Mouse (Mus musculus): ENCODE measurements around the gene Dido1. TPM values are rescaled to one million over a fixed set of nuclear protein-coding genes. Genes with fewer than 3 reads are reported as not detected.
A peak's percentile ranks its signal among the peaks of the same experiment; 100 is the strongest.

The Dido1 gene
- polyA plus RNA-seq, 1 experiment from 2014 or later: 43.6 TPM

DNA sequence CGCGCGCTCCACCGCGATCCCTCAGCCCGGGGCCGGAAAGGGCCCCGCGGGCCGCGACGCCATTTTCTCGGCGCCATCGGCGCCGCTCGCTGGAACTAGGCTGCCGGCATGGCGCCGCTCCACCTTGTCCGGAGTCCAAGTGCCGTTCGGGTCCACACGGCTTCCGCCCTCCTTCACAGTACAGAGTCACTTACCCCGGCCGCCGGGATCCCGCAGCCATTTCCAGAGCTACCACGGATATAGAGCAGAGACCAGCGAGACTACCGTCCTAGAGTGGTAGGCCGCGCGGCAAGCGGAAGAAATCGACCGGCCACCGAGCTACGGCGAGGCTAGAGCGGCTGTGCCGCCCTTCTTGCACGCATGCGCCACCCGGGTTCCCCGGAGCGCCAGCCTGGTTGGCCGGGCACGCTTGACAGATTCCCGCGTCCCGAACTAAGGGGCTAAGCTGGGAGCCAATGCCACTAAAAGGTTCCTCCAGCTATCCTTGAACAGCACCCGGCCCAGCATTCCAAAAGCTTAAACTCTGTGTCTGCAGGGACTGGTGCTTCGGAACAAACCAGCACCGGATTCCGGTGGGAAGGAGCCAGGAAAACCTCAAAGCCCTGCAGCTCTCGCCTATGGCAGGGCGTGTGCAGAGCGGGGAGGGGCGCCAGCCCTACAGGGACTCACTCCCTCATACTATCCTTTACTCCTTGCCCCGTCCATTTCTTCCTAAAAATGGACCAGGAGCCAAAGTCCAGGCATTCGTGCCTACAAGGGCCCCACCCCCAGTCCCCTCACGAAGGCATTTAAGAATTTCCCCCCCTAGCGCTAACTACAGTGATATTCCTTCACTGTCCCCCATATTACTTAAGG lies 7.8 kb downstream of the Dido1 start:
- Histone ChIP-seq H3K27ac (replicated peaks) (peak overlapping the region; percentile 89), H3K4me3 (peak overlapping the region; percentile 93), H3K4me1 (peaks cover 28% of the 10 kb centered on the region), H3K4me2 (replicated peaks) (peak overlapping the region; percentile 97), H3K9me3 (no peaks in the 10 kb centered on the region), H3K27me3 (no peaks in the 10 kb centered on the region), H3K9ac (replicated peaks) (peak overlapping the region; percentile 96), H3K36me3 (no peaks in the 10 kb centered on the region)
- peak; percentile 96 for ATAC-seq (ENCODE audit: low FRiP score, low read depth)
- under 1% methylated on average over 66 of the region's 66 CpGs for WGBS

DNA sequence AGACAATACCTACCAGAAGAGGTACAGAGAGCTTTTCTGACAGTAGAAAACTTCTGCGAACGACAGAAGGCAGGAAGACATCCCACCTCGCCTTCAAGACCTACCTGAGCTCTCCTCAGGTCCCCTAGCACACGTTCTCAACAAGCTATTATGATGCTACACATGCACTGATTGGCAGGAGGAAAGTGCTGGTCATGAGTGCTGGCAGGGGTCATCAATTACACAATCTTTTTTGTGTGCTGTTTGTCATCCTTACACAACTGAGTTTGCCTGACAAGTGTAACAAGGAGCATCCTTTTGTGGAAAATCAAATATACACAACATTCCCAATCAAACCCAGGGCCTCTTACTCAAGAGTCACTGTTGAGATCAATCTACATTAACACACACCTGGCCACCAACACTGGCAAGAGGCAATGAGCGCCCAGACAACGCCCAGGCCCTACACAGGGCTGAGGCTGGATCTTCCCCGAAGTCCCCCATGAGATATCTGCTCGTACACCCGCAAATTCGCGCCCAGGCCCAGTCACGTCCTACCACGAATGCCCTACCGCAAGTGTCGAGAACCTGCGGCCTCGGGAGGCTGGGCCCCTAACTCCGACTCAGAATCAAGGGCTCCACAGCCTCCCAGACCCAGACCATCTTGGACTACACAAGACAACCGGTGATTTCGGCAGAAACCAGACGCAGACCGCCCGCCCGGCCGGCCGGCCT lies 8.6 kb downstream of the Dido1 start:
- no peak; the same call in 1 of the 2 replicates for ATAC-seq (ENCODE audit: low FRiP score, low read depth)
- Histone ChIP-seq H3K4me1 (peaks cover 28% of the 10 kb centered on the region), H3K27ac (replicated peaks) (peak overlapping the region; percentile 89), H3K9me3 (no peaks in the 10 kb centered on the region), H3K4me3 (peak overlapping the region; percentile 93), H3K36me3 (no peaks in the 10 kb centered on the region), H3K9ac (replicated peaks) (peak overlapping the region; percentile 96), H3K27me3 (no peaks in the 10 kb centered on the region), H3K4me2 (replicated peaks) (peak overlapping the region; percentile 97)
- 6% methylated on average over 26 of the region's 26 CpGs for WGBS

DNA sequence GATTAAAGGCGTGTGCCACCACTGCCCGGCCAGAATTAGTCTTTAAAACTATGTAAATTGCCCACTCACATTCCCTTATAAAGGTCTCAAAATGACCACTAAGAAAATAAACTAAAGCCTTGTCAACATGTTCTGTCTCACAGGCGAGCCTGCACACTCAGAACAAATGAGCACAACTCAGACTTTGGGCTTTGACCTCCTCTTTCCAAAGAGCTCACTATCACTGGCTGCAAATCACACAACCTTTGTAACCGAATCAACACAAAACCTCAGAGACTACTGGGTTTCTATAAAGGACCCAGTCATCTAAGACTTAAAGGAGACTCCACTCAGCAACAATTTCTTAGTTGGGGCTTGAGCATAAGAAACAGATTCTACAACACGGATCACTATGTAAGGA lies 9.3 kb downstream of the Dido1 start:
- no peak for ATAC-seq (ENCODE audit: low FRiP score, low read depth)
- Histone ChIP-seq H3K27me3 (no peaks in the 10 kb centered on the region), H3K4me3 (peak overlapping the region; percentile 93), H3K4me2 (replicated peaks) (peak overlapping the region; percentile 97), H3K27ac (replicated peaks) (no peak overlapping the region), H3K9ac (replicated peaks) (peak overlapping the region; percentile 96), H3K9me3 (no peaks in the 10 kb centered on the region), H3K36me3 (no peaks in the 10 kb centered on the region), H3K4me1 (peaks cover 34% of the 10 kb centered on the region)
- WGBS: 80% methylated on average over 5 of the region's 5 CpGs

DNA sequence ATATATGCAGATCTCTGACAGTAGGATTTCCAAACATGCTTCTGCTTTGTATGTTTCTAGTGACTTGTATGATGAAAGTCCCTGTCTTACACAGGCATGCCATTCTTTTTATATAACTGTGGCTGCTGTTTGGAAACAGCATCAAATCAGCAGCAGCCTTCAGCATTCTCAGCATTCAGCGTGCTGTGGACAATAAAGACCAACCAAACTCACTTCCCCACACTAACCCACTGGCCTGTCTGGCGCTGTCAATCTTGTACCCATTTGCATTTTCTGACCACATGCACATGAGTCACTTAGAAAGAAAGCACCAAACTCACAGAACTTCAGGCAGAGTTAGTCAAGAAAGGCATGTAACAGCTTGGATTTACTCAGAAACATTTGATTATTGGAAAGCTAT lies 14.6 kb downstream of the Dido1 start:
- no peak overlapping the region for H3K4me3 ChIP-seq
- peaks cover 28% of the 10 kb centered on the region for H3K4me1 ChIP-seq
- no peak overlapping the region for H3K4me2 ChIP-seq (replicated peaks)
- WGBS: 66% methylated on average over 2 of the region's 2 CpGs
- ATAC-seq (ENCODE audit: low FRiP score, low read depth): no peak
- no peak overlapping the region for H3K27ac ChIP-seq (replicated peaks)
- H3K27me3 ChIP-seq: no peaks in the 10 kb centered on the region
- H3K9me3 ChIP-seq: no peaks in the 10 kb centered on the region
- H3K9ac ChIP-seq (replicated peaks): no peak overlapping the region
- peaks cover 9% of the 10 kb centered on the region for H3K36me3 ChIP-seq

DNA sequence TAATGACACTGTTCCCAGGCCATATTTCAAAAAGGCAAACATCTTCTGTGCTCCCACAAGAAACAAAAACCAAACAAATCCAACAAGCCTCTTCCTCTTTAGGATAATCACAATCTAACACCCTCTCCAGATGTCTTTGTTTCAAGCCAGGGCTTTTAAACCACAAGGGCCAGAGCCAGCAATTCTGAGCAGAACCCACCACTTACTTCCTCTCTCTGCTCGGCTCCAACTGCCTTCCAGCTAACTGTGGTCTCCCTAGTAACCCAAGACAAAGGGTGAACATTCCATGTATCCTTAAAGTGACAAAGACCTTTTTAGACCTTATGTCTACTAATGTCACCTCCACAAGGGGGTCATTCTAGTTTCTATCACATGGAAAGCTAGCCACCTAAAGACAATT lies 17.2 kb downstream of the Dido1 start:
- 0% methylated on average over 1 of the region's 1 CpGs for WGBS
- no peak overlapping the region for H3K9ac ChIP-seq (replicated peaks)
- peak; percentile 63; the same call in 1 of the 2 replicates for ATAC-seq (ENCODE audit: low FRiP score, low read depth)
- no peaks in the 10 kb centered on the region for H3K9me3 ChIP-seq
- peak overlapping the region; percentile 55 for H3K27ac ChIP-seq (replicated peaks)
- H3K36me3 ChIP-seq: peaks cover 34% of the 10 kb centered on the region
- H3K27me3 ChIP-seq: no peaks in the 10 kb centered on the region
- H3K4me1 ChIP-seq: peaks cover 18% of the 10 kb centered on the region
- H3K4me3 ChIP-seq: no peak overlapping the region
- peak overlapping the region; percentile 13 for H3K4me2 ChIP-seq (replicated peaks)

DNA sequence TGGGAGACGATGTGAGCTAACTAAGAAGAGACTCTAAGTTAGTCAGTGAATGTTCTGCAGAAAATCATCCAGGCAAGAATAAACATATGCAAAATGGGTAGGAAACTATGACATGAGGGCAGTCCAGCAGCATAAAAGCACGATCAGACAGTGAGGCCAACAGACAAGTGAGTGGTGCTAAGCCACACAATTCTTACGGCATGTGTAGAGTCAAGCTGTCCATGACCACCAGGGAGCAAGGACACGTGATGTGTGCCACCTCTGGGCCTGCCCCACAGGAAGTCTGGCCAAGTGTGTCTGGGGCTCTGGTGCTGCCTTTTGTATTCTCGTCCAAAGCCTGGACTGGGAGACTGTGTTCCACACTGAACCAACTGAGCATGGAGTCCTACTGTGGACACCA lies 20.0 kb downstream of the Dido1 start:
- no peak for ATAC-seq (ENCODE audit: low FRiP score, low read depth)

DNA sequence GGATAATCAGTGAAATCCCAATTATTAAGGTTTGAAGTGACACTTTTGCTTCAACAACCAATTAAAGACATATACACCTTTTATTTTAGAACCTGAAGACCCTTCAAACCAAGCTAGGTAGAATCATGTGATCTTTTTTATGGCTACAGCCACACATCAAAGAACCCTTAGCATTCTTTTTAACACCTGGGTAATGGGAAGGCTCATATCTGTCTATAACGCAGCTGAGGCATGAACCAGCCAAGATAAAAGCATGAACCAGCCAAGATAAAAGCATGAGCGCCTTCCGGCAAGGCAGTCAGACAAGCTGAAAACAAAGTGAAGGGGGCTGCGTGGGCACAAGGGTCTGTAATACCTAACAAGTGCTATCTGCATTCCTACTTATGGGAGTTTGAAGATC lies 25.8 kb downstream of the Dido1 start:
- Histone ChIP-seq H3K9me3 (no peaks in the 10 kb centered on the region), H3K4me2 (replicated peaks) (no peak overlapping the region), H3K36me3 (peaks cover 95% of the 10 kb centered on the region), H3K27ac (replicated peaks) (no peak overlapping the region), H3K9ac (replicated peaks) (no peak overlapping the region), H3K4me1 (no peaks in the 10 kb centered on the region), H3K27me3 (no peaks in the 10 kb centered on the region), H3K4me3 (no peak overlapping the region)
- 98% methylated on average over 4 of the region's 4 CpGs for WGBS
- ATAC-seq (ENCODE audit: low FRiP score, low read depth): no peak

More for the DNA sequence above, 20.0 kb downstream of the Dido1 start:
- Histone ChIP-seq H3K4me2 (replicated peaks) (no peak overlapping the region), H3K27ac (replicated peaks) (no peak overlapping the region), H3K4me1 (peaks cover 12% of the 10 kb centered on the region), H3K9ac (replicated peaks) (no peak overlapping the region), H3K4me3 (no peak overlapping the region), H3K27me3 (no peaks in the 10 kb centered on the region), H3K36me3 (peaks cover 62% of the 10 kb centered on the region), H3K9me3 (no peaks in the 10 kb centered on the region)
- 92% methylated on average over 5 of the region's 5 CpGs for WGBS

DNA sequence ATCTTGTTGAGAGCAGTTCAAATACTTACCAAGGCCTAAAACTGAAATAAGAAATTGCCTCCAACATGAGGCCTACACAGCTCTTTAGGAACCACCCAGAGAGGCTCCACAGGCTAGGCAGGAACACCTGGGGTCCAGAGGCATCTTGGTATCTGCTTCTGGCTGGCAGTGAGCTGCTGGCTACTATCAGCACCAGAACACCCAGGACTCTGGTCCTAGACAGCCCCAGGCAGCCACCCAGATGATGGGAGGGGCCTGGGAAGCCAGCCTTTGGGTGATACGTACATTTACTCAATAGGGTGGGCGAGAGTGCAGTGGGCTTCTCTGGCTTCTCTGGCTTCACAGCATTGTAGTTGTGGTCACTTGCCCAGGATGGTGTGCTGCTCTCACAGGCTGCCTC lies 26.3 kb downstream of the Dido1 start:
- peaks cover 89% of the 10 kb centered on the region for H3K36me3 ChIP-seq
- H3K4me1 ChIP-seq: no peaks in the 10 kb centered on the region
- no peak overlapping the region for H3K9ac ChIP-seq (replicated peaks)
- H3K9me3 ChIP-seq: no peaks in the 10 kb centered on the region
- H3K4me3 ChIP-seq: no peak overlapping the region
- no peak for ATAC-seq (ENCODE audit: low FRiP score, low read depth)
- no peak overlapping the region for H3K27ac ChIP-seq (replicated peaks)
- H3K4me2 ChIP-seq (replicated peaks): no peak overlapping the region
- no peaks in the 10 kb centered on the region for H3K27me3 ChIP-seq
- 90% methylated on average over 2 of the region's 2 CpGs for WGBS

DNA sequence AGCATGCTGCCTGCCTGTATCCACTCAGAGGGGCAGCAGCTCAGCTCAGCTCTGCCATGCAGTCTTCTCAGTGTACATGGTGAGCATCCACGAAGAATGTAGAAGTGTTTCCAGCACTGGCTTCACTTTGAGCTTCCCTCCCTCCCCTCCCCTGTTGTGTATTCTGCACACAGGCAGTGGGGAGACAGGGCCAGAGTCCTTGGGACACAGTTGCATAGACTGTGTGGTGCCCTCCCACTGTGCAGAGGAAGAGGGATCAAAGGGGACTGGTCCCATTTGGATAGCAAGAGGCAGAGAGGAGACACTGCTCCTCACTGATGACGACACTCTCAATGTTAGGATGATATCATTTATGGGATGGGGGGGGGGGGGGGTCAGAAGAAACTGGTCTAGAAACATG lies 28.6 kb downstream of the Dido1 start:
- ATAC-seq (ENCODE audit: low FRiP score, low read depth): no peak
- H3K9ac ChIP-seq (replicated peaks): no peak overlapping the region
- no peak overlapping the region for H3K4me2 ChIP-seq (replicated peaks)
- H3K36me3 ChIP-seq: peaks cover 66% of the 10 kb centered on the region
- H3K9me3 ChIP-seq: no peaks in the 10 kb centered on the region
- 82% methylated on average over 2 of the region's 2 CpGs for WGBS
- no peaks in the 10 kb centered on the region for H3K4me1 ChIP-seq
- no peak overlapping the region for H3K4me3 ChIP-seq
- H3K27ac ChIP-seq (replicated peaks): no peak overlapping the region
- no peaks in the 10 kb centered on the region for H3K27me3 ChIP-seq

DNA sequence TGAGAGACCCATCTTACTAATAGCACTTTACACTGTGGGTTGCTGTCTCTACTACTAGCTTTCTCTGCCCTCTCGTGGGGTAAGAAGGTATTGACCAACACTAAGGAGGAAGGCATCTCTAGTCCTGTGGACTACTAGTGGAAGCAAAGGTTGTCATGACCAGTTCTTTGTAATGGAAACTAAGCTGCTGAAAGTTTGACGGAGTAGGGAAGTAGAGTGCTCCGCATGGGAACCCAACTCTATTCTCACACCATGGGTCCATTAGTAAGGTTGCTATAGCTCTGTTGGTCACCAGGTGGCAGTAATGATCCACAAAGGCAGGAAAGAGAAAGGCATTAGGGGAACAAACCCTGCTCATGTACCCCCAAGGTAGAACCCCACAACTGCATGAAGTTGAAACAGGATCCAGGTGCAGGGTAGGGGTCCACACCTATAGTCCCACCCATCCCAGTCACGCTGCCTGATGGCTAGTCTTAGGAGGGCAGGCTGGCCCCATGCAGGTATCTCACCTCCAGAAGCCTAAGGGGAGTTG lies 31.1 kb downstream of the Dido1 start:
- H3K9me3 ChIP-seq: no peaks in the 10 kb centered on the region
- H3K4me1 ChIP-seq: no peaks in the 10 kb centered on the region
- no peaks in the 10 kb centered on the region for H3K27me3 ChIP-seq
- H3K4me3 ChIP-seq: no peak overlapping the region
- WGBS: 22% methylated on average over 4 of the region's 4 CpGs
- no peak overlapping the region for H3K9ac ChIP-seq (replicated peaks)
- ATAC-seq (ENCODE audit: low FRiP score, low read depth): peak; percentile 56; the same call in 1 of the 2 replicates
- no peak overlapping the region for H3K4me2 ChIP-seq (replicated peaks)
- H3K36me3 ChIP-seq: peaks cover 56% of the 10 kb centered on the region
- no peak overlapping the region for H3K27ac ChIP-seq (replicated peaks)

DNA sequence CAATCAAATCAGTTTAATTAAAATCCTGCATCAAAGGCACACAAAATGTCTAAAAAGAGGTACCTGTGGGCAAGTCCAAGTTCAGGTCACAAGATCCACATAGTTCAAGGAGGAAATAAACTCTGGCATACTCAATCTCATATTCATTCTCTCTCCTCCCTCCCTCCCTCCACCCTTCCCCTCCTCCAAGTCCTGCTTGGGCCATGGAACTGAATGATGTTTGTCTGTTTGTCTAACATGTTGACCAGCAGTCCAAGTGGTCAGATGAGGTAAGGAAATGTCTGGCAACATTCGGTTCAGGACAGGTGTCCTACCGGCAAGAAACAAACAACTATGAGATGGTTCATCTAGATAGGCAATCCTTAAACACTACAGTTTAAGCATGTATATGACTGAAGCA lies 33.1 kb downstream of the Dido1 start:
- H3K27ac ChIP-seq (replicated peaks): no peak overlapping the region
- peaks cover 57% of the 10 kb centered on the region for H3K36me3 ChIP-seq
- no peak overlapping the region for H3K4me2 ChIP-seq (replicated peaks)
- H3K4me1 ChIP-seq: no peaks in the 10 kb centered on the region
- H3K4me3 ChIP-seq: no peak overlapping the region
- no peak for ATAC-seq (ENCODE audit: low FRiP score, low read depth)
- H3K27me3 ChIP-seq: no peaks in the 10 kb centered on the region
- no peaks in the 10 kb centered on the region for H3K9me3 ChIP-seq
- no peak overlapping the region for H3K9ac ChIP-seq (replicated peaks)
- WGBS: 95% methylated on average over 2 of the region's 2 CpGs

DNA sequence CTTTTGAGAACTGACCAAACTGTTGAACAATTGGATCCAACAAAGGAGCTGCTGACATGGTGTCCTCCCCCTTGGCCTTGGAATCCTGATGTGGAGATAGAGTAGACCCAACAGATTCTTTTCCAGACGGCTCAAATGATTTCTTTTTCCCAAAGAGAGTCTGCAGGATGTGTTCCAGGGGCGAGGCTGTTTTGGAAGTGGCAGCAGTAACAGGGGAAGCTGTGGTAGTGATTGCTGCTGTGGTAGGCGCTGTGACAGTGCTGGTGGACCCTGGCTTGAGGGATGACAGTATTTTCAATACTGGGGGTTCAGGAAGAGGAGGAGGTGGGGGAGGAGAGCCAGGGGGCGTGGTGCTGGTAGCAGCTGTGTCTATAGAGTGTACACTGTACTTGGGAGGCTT lies 47.8 kb downstream of the Dido1 start:
- peaks cover 49% of the 10 kb centered on the region for H3K36me3 ChIP-seq
- no peaks in the 10 kb centered on the region for H3K27me3 ChIP-seq
- peaks cover 11% of the 10 kb centered on the region for H3K4me1 ChIP-seq
- H3K9ac ChIP-seq (replicated peaks): no peak overlapping the region
- no peak overlapping the region for H3K4me3 ChIP-seq
- WGBS: 93% methylated on average over 4 of the region's 4 CpGs
- no peaks in the 10 kb centered on the region for H3K9me3 ChIP-seq
- no peak overlapping the region for H3K27ac ChIP-seq (replicated peaks)
- ATAC-seq (ENCODE audit: low FRiP score, low read depth): no peak
- H3K4me2 ChIP-seq (replicated peaks): no peak overlapping the region

Data from midbrain, embryonic 12.5 days (tissue).